Mouse (Mus musculus): ENCODE results near the gene Aplp2. TPM values are rescaled to one million over a fixed set of nuclear protein-coding genes. Genes with fewer than 3 reads are reported as not detected.
A peak's percentile ranks its signal among the peaks of the same experiment; 100 is the strongest.

The Aplp2 gene
- polyA plus RNA-seq, 1 experiment from 2014 or later, result 257 TPM

DNA sequence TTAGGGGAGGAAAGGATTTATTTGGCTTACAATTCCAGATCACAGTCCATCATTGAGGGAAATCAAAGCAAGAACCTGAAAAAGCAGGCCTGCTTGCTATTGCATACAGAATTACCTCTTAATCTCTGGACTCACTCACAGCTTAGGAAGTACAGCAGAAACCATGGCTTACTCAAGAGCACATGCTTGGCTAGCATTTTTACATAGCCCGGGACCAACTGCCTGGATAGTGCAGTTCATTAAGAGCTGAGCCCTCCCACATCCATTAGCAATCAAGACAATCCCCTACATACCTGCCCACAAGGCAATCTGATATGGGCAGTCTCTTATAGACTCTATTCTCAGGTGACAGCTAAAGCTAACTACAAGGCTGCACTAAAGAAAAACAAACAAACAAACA lies 16.0 kb downstream of the Aplp2 start:
- no peaks in the 10 kb centered on the region for H3K9me3 ChIP-seq
- DNase-seq (ENCODE audit: low spot score), result no peak
- 88% methylated on average over 1 of the region's 1 CpGs for WGBS
- H3K27ac ChIP-seq, result no peak overlapping the region
- H3K4me3 ChIP-seq, result no peak overlapping the region
- peaks cover 10% of the 10 kb centered on the region for H3K4me1 ChIP-seq
- peaks cover 13% of the 10 kb centered on the region for H3K36me3 ChIP-seq
- H3K27me3 ChIP-seq (ENCODE audit: insufficient read depth, poor library complexity, severe bottlenecking), result no peaks in the 10 kb centered on the region

DNA sequence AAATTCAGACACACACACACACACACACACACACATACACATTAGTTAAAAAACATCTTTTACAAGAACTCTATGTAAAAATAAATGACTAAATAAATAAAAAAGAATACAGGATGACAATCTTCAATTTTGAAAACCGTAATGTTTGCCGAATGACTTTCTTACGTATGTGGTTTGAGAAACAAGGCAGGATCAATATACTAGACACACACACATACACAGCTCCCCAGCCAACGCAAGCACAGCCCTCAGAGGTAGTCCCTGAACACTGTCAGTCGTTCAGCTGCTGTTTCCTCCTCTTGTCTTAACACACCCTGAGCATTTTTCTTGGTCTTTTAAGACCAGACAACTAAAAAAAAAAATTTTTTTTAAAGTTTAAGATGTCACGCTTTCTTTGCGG lies 19.2 kb downstream of the Aplp2 start:
- Histone ChIP-seq H3K27me3 (ENCODE audit: insufficient read depth, poor library complexity, severe bottlenecking) (no peaks in the 10 kb centered on the region), H3K4me3 (no peak overlapping the region), H3K27ac (no peak overlapping the region), H3K4me1 (peaks cover 10% of the 10 kb centered on the region), H3K9me3 (no peaks in the 10 kb centered on the region), H3K36me3 (peaks cover 13% of the 10 kb centered on the region)
- 89% methylated on average over 7 of the region's 7 CpGs for WGBS
- no peak for DNase-seq (ENCODE audit: low spot score)

DNA sequence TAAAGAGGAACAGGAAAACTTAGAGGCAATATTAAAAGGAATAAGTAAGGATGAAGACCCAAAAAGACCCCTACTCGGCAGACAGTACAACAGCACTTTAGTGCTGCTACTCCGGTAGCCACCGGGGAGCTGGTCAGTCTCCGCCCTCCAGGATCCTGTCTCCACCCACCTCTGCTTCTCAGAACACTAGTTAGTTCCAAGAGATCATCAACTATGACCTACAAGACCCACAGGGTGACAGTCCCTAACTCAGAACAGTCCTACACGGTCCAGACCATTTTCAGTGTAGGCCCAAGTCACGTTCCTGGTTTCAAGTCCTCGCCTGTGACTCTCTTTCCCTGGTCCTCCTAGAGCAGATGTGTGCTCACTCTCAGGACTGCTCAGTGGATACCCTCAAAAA lies 20.1 kb downstream of the Aplp2 start:
- no peak for DNase-seq (ENCODE audit: low spot score)
- no peaks in the 10 kb centered on the region for H3K27me3 ChIP-seq (ENCODE audit: insufficient read depth, poor library complexity, severe bottlenecking)
- no peaks in the 10 kb centered on the region for H3K9me3 ChIP-seq
- peaks cover 13% of the 10 kb centered on the region for H3K36me3 ChIP-seq
- H3K27ac ChIP-seq, result no peak overlapping the region
- H3K4me3 ChIP-seq, result no peak overlapping the region
- peaks cover 10% of the 10 kb centered on the region for H3K4me1 ChIP-seq
- 62% methylated on average over 7 of the region's 7 CpGs for WGBS

DNA sequence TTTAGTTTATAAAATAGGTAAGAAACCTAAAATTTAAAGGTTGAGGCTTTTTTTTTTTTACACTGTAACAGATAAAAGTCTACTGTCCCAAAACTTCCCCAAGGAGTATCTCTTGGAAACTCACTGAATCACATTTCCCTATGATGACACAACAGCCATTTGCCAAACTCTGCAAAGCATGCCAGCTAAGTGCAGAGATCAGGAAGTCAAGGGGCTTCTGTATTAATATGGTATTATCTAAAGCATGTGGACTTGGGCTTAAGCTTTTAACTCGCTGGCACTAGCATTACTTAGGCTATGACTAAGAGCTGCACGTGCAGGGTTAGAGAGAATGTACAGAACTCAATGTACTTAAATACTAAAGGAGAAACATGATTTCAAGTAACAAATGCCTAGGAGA lies 22.4 kb downstream of the Aplp2 start:
- Histone ChIP-seq H3K36me3 (peaks cover 12% of the 10 kb centered on the region), H3K4me3 (no peak overlapping the region), H3K27me3 (ENCODE audit: insufficient read depth, poor library complexity, severe bottlenecking) (no peaks in the 10 kb centered on the region), H3K9me3 (no peaks in the 10 kb centered on the region), H3K27ac (no peak overlapping the region), H3K4me1 (peaks cover 10% of the 10 kb centered on the region)
- WGBS, result 70% methylated on average over 2 of the region's 2 CpGs
- no peak for DNase-seq (ENCODE audit: low spot score)

- H3K4me1 ChIP-seq, result peaks cover 25% of the 10 kb centered on the region
- WGBS, result 91% methylated on average over 5 of the region's 5 CpGs
- no peaks in the 10 kb centered on the region for H3K27me3 ChIP-seq (ENCODE audit: insufficient read depth, poor library complexity, severe bottlenecking)
- DNase-seq (ENCODE audit: low spot score), result no peak
- H3K4me3 ChIP-seq, result no peak overlapping the region
- no peaks in the 10 kb centered on the region for H3K9me3 ChIP-seq
- H3K36me3 ChIP-seq, result 0 out of 2 replicates have a peak, but pooled peaks cover 3% of the 10 kb centered on the region
- no peak overlapping the region for H3K27ac ChIP-seq
These were observed 27.2 kb downstream of the Aplp2 start for GRCm38 (mm10) chr9:31184439-31184838.

GRCm38 (mm10) chr9:31183061-31183460 lies 28.6 kb downstream of the Aplp2 start:
- 62% methylated on average over 4 of the region's 4 CpGs for WGBS
- 0 out of 2 replicates have a peak, but pooled peaks cover 3% of the 10 kb centered on the region for H3K36me3 ChIP-seq
- no peak for DNase-seq (ENCODE audit: low spot score)
- no peak overlapping the region for H3K27ac ChIP-seq
- peaks cover 25% of the 10 kb centered on the region for H3K4me1 ChIP-seq
- no peak overlapping the region for H3K4me3 ChIP-seq
- no peaks in the 10 kb centered on the region for H3K9me3 ChIP-seq
- no peaks in the 10 kb centered on the region for H3K27me3 ChIP-seq (ENCODE audit: insufficient read depth, poor library complexity, severe bottlenecking)

DNA sequence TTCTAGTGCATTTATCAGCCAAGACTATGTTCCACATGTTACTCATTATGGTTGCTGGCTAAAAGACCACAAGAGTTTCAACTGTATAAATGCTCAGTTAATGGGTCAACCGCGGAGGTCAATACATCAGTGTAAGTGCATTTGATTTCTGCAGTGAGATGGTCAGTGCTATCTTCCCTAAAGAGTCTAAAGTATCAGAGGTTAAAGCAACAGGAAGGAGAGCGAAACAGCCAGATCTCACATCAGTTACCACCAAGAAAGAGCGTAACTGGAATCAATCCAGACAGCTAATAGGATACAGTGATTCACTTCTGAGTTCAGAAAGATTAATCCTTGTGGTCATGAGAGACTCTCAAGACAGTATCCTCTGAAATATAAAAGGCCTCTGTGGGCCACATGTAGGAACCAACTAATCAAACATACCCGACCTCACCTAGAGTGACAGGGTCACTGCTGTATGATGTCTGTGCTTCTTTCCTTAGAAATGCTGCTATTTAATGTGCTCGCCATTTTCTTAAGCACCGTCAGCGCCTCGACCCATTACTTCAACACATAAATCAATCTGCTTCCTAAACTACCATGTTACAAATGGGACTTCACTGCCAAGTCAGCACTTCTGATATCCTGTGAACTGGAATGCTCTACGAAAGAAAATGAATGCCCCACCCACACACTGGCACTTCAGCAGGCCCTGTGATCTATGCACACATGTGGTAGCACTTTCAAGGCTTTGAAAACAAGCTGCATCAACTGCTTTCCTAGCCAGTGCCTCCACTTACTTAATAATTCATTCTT lies 30.1 kb downstream of the Aplp2 start:
- H3K36me3 ChIP-seq, result peaks cover 8% of the 10 kb centered on the region; the same call in 1 of the 2 replicates
- H3K27ac ChIP-seq, result no peak overlapping the region
- H3K9me3 ChIP-seq, result no peaks in the 10 kb centered on the region
- no peak for DNase-seq (ENCODE audit: low spot score)
- peaks cover 32% of the 10 kb centered on the region for H3K4me1 ChIP-seq
- WGBS, result 71% methylated on average over 10 of the region's 10 CpGs
- no peaks in the 10 kb centered on the region for H3K27me3 ChIP-seq (ENCODE audit: insufficient read depth, poor library complexity, severe bottlenecking)
- no peak overlapping the region for H3K4me3 ChIP-seq

GRCm38 (mm10) chr9:31177692-31178091 lies 33.9 kb downstream of the Aplp2 start:
- no peaks in the 10 kb centered on the region for H3K9me3 ChIP-seq
- H3K36me3 ChIP-seq, result peaks cover 22% of the 10 kb centered on the region; the same call in 1 of the 2 replicates
- no peak for DNase-seq (ENCODE audit: low spot score)
- H3K27ac ChIP-seq, result no peak overlapping the region
- no peaks in the 10 kb centered on the region for H3K27me3 ChIP-seq (ENCODE audit: insufficient read depth, poor library complexity, severe bottlenecking)
- H3K4me3 ChIP-seq, result no peak overlapping the region
- H3K4me1 ChIP-seq, result peaks cover 39% of the 10 kb centered on the region
- 90% methylated on average over 6 of the region's 6 CpGs for WGBS

GRCm38 (mm10) chr9:31176379-31177130 lies 35.1 kb downstream of the Aplp2 start:
- Histone ChIP-seq H3K36me3 (peaks cover 28% of the 10 kb centered on the region), H3K4me1 (peaks cover 30% of the 10 kb centered on the region), H3K4me3 (no peak overlapping the region), H3K27ac (no peak overlapping the region), H3K9me3 (no peaks in the 10 kb centered on the region), H3K27me3 (ENCODE audit: insufficient read depth, poor library complexity, severe bottlenecking) (no peaks in the 10 kb centered on the region)
- peak; percentile 81 for DNase-seq (ENCODE audit: low spot score)
- 65% methylated on average over 8 of the region's 8 CpGs for WGBS

DNA sequence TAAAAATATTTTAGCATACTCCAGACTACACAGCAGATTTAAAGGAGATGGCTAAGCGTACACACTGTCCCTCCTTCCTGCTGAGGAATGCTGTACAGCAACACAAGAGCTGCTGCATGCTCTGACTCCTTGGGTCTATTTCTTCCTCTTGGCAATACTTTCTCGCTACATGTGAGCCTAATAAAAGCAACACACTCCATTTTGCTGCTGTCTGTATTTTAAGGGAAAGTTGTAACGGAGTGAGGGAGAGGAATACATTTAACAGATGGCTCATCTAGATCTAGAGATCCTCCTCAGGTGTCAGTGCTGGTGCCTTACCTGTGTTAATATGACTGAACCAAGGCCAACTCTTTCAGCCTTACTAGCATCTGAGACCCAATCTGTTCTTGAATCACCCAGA lies 35.6 kb downstream of the Aplp2 start:
- H3K27me3 ChIP-seq (ENCODE audit: insufficient read depth, poor library complexity, severe bottlenecking), result no peaks in the 10 kb centered on the region
- H3K36me3 ChIP-seq, result peaks cover 33% of the 10 kb centered on the region
- WGBS, result 78% methylated on average over 3 of the region's 3 CpGs
- H3K9me3 ChIP-seq, result no peaks in the 10 kb centered on the region
- no peak overlapping the region for H3K4me3 ChIP-seq
- no peak for DNase-seq (ENCODE audit: low spot score)
- H3K4me1 ChIP-seq, result peaks cover 25% of the 10 kb centered on the region
- H3K27ac ChIP-seq, result no peak overlapping the region

DNA sequence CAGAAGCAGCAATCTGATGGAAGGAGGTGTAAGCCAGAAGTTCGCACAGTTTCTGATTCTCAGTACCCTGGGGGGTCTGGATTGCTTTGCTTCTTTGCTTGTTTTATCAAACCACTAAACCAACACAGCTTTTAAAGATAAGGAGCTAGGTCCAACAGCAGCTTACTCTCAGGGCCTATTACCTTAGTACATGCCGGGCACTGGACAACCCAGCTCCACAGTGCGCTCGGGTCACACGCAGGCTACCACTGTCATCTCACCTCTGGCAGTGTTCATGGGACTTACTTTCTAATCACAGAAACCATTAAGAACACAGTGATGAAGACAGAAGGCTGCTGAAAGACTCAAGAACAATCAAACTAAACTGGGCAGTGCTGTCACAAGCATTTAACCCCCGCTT lies 36.3 kb downstream of the Aplp2 start:
- Histone ChIP-seq H3K9me3 (no peaks in the 10 kb centered on the region), H3K27ac (no peak overlapping the region), H3K4me1 (peaks cover 25% of the 10 kb centered on the region), H3K27me3 (ENCODE audit: insufficient read depth, poor library complexity, severe bottlenecking) (no peaks in the 10 kb centered on the region), H3K4me3 (no peak overlapping the region), H3K36me3 (peaks cover 35% of the 10 kb centered on the region)
- WGBS, result 50% methylated on average over 6 of the region's 6 CpGs
- no peak for DNase-seq (ENCODE audit: low spot score)

DNA sequence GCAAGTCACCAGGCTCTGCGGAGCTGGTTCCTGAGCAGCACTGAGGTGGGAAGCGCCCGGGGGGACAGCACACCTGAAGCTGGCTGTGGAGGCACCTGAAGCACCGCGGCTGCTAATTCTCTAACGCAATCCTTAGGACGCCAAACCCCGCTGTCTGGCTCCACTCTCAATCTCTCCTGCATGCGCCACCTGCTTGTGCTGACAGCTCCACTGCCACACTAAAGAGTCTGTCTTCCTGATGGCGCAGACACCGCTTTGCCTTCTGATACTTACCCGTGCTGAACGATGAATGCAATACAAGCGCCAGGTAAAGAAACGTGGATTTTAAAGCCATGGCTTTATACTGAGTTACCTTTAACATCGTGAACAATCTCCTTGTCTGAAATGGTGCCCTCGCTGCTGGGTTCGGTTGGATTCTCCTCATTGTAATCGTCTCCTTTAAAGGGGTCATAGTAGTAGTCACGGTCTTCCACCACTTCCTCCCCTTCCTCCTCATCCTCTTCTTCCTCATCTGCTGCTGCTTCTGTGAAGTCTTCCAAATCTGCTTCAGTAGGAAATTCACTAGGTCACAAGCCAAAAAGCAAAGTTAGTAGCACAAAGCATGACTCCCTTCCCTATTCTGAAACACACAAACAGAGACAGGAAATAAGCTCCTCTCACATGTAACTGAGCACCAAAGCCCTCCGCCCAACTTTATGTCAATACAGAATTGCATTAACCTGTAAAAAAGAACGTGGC lies 43.1 kb downstream of the Aplp2 start:
- no peaks in the 10 kb centered on the region for H3K9me3 ChIP-seq
- no peak overlapping the region for H3K4me3 ChIP-seq
- H3K4me1 ChIP-seq, result peaks cover 7% of the 10 kb centered on the region; the same call in 1 of the 2 replicates
- H3K36me3 ChIP-seq, result peaks cover 69% of the 10 kb centered on the region
- H3K27ac ChIP-seq, result no peak overlapping the region
- 82% methylated on average over 22 of the region's 22 CpGs for WGBS
- no peak for DNase-seq (ENCODE audit: low spot score)
- no peaks in the 10 kb centered on the region for H3K27me3 ChIP-seq (ENCODE audit: insufficient read depth, poor library complexity, severe bottlenecking)

DNA sequence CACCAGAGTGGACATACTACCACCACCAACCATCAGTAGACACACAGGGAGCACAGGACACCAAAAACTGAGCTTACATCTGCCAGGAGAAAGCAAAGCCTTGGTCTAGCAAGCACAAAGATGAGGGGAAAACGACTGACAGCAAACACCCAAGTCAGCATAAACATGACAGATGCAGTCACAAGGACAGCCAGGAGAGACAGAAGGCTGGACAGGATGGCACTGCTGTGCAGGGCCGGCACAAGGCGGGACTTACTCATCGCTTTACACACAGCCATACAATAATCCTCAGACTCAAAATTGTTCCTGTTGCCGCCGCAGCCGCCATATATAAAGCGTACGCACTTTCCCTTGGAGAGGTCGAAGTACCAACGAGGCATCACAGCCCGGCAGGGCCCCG lies 44.3 kb downstream of the Aplp2 start:
- DNase-seq (ENCODE audit: low spot score), result no peak
- WGBS, result 91% methylated on average over 13 of the region's 13 CpGs
- Histone ChIP-seq H3K4me3 (no peak overlapping the region), H3K27ac (no peak overlapping the region), H3K27me3 (ENCODE audit: insufficient read depth, poor library complexity, severe bottlenecking) (no peaks in the 10 kb centered on the region), H3K9me3 (no peaks in the 10 kb centered on the region), H3K4me1 (peaks cover 7% of the 10 kb centered on the region; the same call in 1 of the 2 replicates), H3K36me3 (peaks cover 82% of the 10 kb centered on the region)

All from heart, embryonic 10.5 days (tissue).